Mouse (Mus musculus) hindbrain, embryonic 11.5 days (tissue): ENCODE results near the gene Ttc7b. TPM values are rescaled to one million over a fixed set of nuclear protein-coding genes. Genes with fewer than 3 reads are reported as not detected.
A peak's percentile ranks its signal among the peaks of the same experiment; 100 is the strongest.

ENCODE experiments used
- ATAC-seq: fragments of 200-750 bp; cut with Nextera tagmentation; 2 replicates; pipeline ENCODE4 v1.8.0; 2017; ENCODE audit warnings: mild to moderate bottlenecking, moderate TSS enrichment, moderate library complexity; ENCODE audit not compliant: low FRiP score
- DNase-seq: peaks from one replicate; pipeline ENCODE4 v3.0.0-alpha.2; 2015; ENCODE audit warnings: low spot score
- H3K27ac ChIP-seq: fragments of 300-500 bp; sonication (generic); 2 replicates; pipeline ENCODE4 v1.5.1; 2014; ENCODE audit warnings: mild to moderate bottlenecking, low read depth, low read length
- H3K27me3 ChIP-seq: fragments of 300-500 bp; sonication (generic); 2 replicates; pipeline ENCODE4 v1.6.1; 2014; ENCODE audit warnings: mild to moderate bottlenecking, low read length, moderate library complexity, mixed read lengths; ENCODE audit not compliant: control insufficient read depth, insufficient read depth
- H3K36me3 ChIP-seq: fragments of 300-500 bp; sonication (generic); 2 replicates; pipeline ENCODE4 v1.6.1; 2014; ENCODE audit warnings: mild to moderate bottlenecking, low read length, moderate library complexity, mixed read lengths; ENCODE audit not compliant: control insufficient read depth, insufficient read depth
- H3K4me1 ChIP-seq: fragments of 300-500 bp; sonication (generic); replicated peaks from 2 replicates; pipeline ENCODE4 v1.6.1; 2014; ENCODE audit warnings: low read length, mixed read lengths; ENCODE audit not compliant: control insufficient read depth, insufficient read depth
- H3K4me2 ChIP-seq: fragments of 300-500 bp; sonication (generic); replicated peaks from 2 replicates; pipeline ENCODE4 v1.6.1; 2014; ENCODE audit warnings: mild to moderate bottlenecking, low read depth, low read length
- H3K4me3 ChIP-seq: fragments of 300-500 bp; sonication (generic); 2 replicates; pipeline ENCODE4 v1.5.1; 2014; ENCODE audit warnings: low read depth, low read length
- H3K9ac ChIP-seq: fragments of 300-500 bp; sonication (generic); 2 replicates; pipeline ENCODE4 v1.6.1; 2014; ENCODE audit warnings: low read depth, low read length
- H3K9me3 ChIP-seq: fragments of 300-500 bp; sonication (generic); 2 replicates; pipeline ENCODE4 v1.6.1; 2016; ENCODE audit warnings: low read length; ENCODE audit not compliant: control insufficient read depth
- WGBS: fragments of 180-500 bp; shearing (Covaris S2); extraction: QIAGEN DNeasy Blood & Tissue Kit; methylation state at CpG from one replicate; pipeline ENCODE4 v1.1.7; 2014; 5-methylcytosine and 5-hydroxymethylcytosine counted together
- polyA plus RNA-seq: library from polyadenylated mRNA; unstranded; fragments of >200 nt; fragmentation: Nextera tagmentation; extraction: Ambion mirVana; gene quantifications from 2 replicates; pipeline ENCODE4 v1.2.1, GENCODE M21; 2014

Gene Ttc7b
- polyA plus RNA-seq, 1 experiment from 2014 or later, result 7.1 TPM

- no peak overlapping the region for H3K4me2 ChIP-seq
- H3K27ac ChIP-seq, result no peak overlapping the region
- no peaks in the 10 kb centered on the region for H3K4me1 ChIP-seq
- H3K9me3 ChIP-seq, result no peaks in the 10 kb centered on the region
- no peaks in the 10 kb centered on the region for H3K27me3 ChIP-seq
- H3K9ac ChIP-seq, result no peak overlapping the region
- DNase-seq (peak; percentile 47), ATAC-seq (peak; percentile 80)
- no peak overlapping the region for H3K4me3 ChIP-seq
- 69% methylated on average over 3 of the region's 3 CpGs for WGBS
- H3K36me3 ChIP-seq, result no peaks in the 10 kb centered on the region
Measured at GRCm38 (mm10) chr12:100338055-100338454, 182.6 kb downstream of the Ttc7b start.

DNA sequence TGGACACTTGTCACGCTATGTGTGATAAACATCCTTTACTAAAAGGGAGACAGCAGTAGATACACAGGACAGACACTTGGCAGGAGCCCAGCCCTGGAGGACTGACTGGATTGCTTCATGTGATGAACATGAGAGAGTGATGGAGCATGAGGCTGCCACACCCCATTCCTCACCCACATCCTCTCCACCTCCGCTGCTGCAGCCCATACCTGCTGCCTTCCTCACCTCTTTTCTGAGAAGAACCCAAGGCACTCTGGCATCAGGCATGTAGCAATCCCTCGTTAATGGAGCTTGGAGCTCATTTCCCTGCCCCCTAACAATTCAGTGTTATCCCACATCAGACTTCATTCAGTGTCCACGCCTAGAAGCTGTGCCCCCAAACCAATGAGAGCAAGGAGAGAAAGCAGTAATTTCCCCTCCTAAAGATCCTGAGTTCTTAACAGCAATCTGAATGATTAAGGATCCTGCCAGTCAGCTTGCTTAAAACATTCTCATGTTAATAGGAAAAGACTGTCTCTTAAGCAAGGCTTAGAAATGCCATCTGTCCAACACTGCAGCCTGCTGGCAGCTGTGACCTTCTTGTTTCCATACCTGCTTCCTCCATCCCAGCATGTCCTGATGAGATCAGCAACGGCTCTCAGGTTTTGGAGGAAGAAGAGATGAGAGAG lies 183.1 kb downstream of the Ttc7b start:
- Histone ChIP-seq H3K9ac (no peak overlapping the region), H3K36me3 (no peaks in the 10 kb centered on the region), H3K27me3 (no peaks in the 10 kb centered on the region), H3K27ac (peak overlapping the region; percentile 4; the same call in 1 of the 2 replicates), H3K4me3 (no peak overlapping the region), H3K9me3 (no peaks in the 10 kb centered on the region), H3K4me2 (no peak overlapping the region), H3K4me1 (no peaks in the 10 kb centered on the region)
- peak; percentile 42 for DNase-seq
- ATAC-seq, result peak; percentile 71
- WGBS, result 62% methylated on average over 5 of the region's 5 CpGs

DNA sequence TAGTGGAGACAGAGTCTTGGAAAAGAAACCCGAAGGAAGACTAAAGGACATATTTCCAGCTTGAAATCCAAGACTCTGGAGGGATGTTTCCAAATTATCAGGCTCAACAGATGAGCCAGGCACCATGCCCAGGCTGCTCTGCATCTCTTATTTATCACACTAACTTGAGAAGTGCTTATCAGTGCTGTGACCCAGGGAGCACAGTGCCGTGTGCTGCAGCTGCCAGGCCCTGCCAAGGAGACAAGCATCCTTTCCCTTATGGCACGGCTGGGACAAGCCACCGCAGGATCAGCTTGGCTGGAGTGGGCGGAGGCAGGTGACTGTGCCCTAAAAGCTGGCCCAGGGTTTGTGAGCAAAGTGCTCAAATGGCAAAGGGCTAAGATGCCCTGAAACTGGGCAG lies 184.4 kb downstream of the Ttc7b start:
- H3K9me3 ChIP-seq, result no peaks in the 10 kb centered on the region

GRCm38 (mm10) chr12:100331806-100332205 lies 188.8 kb downstream of the Ttc7b start:
- no peak for DNase-seq

More for the DNA sequence above, 184.4 kb downstream of the Ttc7b start:
- 82% methylated on average over 5 of the region's 5 CpGs for WGBS
- Histone ChIP-seq H3K36me3 (no peaks in the 10 kb centered on the region), H3K9ac (no peak overlapping the region), H3K27me3 (no peaks in the 10 kb centered on the region), H3K27ac (no peak overlapping the region), H3K4me1 (no peaks in the 10 kb centered on the region), H3K4me2 (no peak overlapping the region), H3K4me3 (no peak overlapping the region)
- DNase-seq (no peak), ATAC-seq (no peak)

GRCm38 (mm10) chr12:100330234-100330633 lies 190.4 kb downstream of the Ttc7b start:
- Histone ChIP-seq H3K4me3 (no peak overlapping the region), H3K27me3 (no peaks in the 10 kb centered on the region), H3K9ac (no peak overlapping the region), H3K27ac (no peak overlapping the region), H3K9me3 (no peaks in the 10 kb centered on the region), H3K4me1 (no peaks in the 10 kb centered on the region), H3K4me2 (no peak overlapping the region), H3K36me3 (peaks cover under 1% of the 10 kb centered on the region; the same call in 1 of the 2 replicates)
- no peak for DNase-seq
- WGBS, result 92% methylated on average over 8 of the region's 8 CpGs
- ATAC-seq, result no peak

More at GRCm38 (mm10) chr12:100331806-100332205, 188.8 kb downstream of the Ttc7b start:
- no peaks in the 10 kb centered on the region for H3K36me3 ChIP-seq
- no peak for ATAC-seq
- no peaks in the 10 kb centered on the region for H3K27me3 ChIP-seq
- 95% methylated on average over 6 of the region's 6 CpGs for WGBS
- H3K9me3 ChIP-seq, result no peaks in the 10 kb centered on the region
- no peak overlapping the region for H3K4me2 ChIP-seq
- no peak overlapping the region for H3K4me3 ChIP-seq
- H3K4me1 ChIP-seq, result no peaks in the 10 kb centered on the region
- H3K9ac ChIP-seq, result no peak overlapping the region
- no peak overlapping the region for H3K27ac ChIP-seq

GRCm38 (mm10) chr12:100328998-100329397 lies 191.6 kb downstream of the Ttc7b start:
- Histone ChIP-seq H3K36me3 (peaks cover 3% of the 10 kb centered on the region; the same call in 1 of the 2 replicates), H3K4me1 (no peaks in the 10 kb centered on the region), H3K9me3 (no peaks in the 10 kb centered on the region), H3K27ac (no peak overlapping the region), H3K9ac (no peak overlapping the region), H3K27me3 (no peaks in the 10 kb centered on the region), H3K4me2 (no peak overlapping the region), H3K4me3 (no peak overlapping the region)
- WGBS, result 93% methylated on average over 4 of the region's 4 CpGs
- DNase-seq (no peak), ATAC-seq (no peak)

DNA sequence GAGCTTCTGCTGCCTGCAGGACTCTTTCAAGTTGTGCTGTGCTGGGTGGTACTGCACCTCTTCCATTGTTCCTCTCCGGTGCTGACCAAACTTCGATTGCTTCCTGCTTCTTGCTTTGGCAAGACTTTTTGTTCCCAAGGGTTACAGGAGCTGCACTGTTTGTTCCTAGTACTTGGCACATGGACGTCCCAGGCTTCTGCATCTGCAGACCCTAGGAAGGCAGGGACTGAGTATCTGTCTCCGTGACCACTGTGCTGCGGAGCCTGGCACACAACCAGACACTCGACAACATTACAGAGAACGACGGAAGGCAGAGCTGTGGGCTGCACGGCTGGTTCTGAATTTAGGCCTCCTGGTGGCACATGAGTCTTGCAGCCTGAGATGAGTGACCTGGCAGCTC lies 192.1 kb downstream of the Ttc7b start:
- Histone ChIP-seq H3K36me3 (peaks cover 3% of the 10 kb centered on the region; the same call in 1 of the 2 replicates), H3K27ac (no peak overlapping the region), H3K27me3 (no peaks in the 10 kb centered on the region), H3K4me2 (no peak overlapping the region), H3K4me1 (no peaks in the 10 kb centered on the region), H3K4me3 (no peak overlapping the region), H3K9me3 (no peaks in the 10 kb centered on the region), H3K9ac (no peak overlapping the region)
- ATAC-seq, result no peak
- WGBS, result 91% methylated on average over 9 of the region's 9 CpGs
- DNase-seq, result no peak

GRCm38 (mm10) chr12:100326732-100327131 lies 193.9 kb downstream of the Ttc7b start:
- ATAC-seq (no peak), DNase-seq (no peak)
- 94% methylated on average over 2 of the region's 2 CpGs for WGBS
- Histone ChIP-seq H3K36me3 (peaks cover 3% of the 10 kb centered on the region; the same call in 1 of the 2 replicates), H3K27me3 (no peaks in the 10 kb centered on the region), H3K4me1 (no peaks in the 10 kb centered on the region), H3K9ac (no peak overlapping the region), H3K9me3 (no peaks in the 10 kb centered on the region), H3K4me3 (no peak overlapping the region), H3K27ac (no peak overlapping the region), H3K4me2 (no peak overlapping the region)

DNA sequence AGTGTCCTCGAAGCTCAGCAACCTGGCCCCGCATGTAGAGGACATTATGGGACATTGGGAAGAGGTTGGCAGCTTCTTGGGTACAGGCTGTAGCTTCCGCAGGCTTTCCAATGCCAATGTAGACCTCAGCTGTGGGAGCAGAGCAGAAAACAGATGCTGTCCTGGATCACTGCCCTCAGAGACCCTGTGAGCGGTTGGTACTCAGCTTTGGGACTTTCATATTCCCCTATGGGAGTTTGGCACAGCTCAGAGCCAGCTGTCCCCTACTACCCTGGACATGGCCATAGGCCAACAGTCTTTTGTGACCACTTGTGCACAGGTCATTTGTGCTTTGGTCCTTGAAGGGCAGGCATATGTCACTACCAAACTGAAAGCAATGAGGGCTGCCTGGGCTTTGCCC lies 195.0 kb downstream of the Ttc7b start:
- 0 out of 2 replicates have a peak, but pooled peaks cover 3% of the 10 kb centered on the region for H3K4me1 ChIP-seq
- 92% methylated on average over 4 of the region's 4 CpGs for WGBS
- no peak overlapping the region for H3K4me3 ChIP-seq
- no peak overlapping the region for H3K9ac ChIP-seq
- no peak overlapping the region for H3K27ac ChIP-seq
- peaks cover 3% of the 10 kb centered on the region; the same call in 1 of the 2 replicates for H3K36me3 ChIP-seq
- H3K27me3 ChIP-seq, result no peaks in the 10 kb centered on the region
- ATAC-seq, result no peak
- DNase-seq, result no peak
- no peaks in the 10 kb centered on the region for H3K9me3 ChIP-seq
- H3K4me2 ChIP-seq, result no peak overlapping the region
